Mouse (Mus musculus) lung, postnatal 0 days (tissue): ENCODE measurements around the gene Gm14139.

ENCODE experiments used
- CTCF ChIP-seq: IDR thresholded peaks from 2 replicates; pipeline ENCODE4 v1.5.1; 2016; ENCODE audit warnings: antibody characterized with exemption, mild to moderate bottlenecking
- EP300 ChIP-seq: IDR thresholded peaks from 2 replicates; pipeline ENCODE4 v1.6.1; 2016; ENCODE audit warnings: antibody characterized with exemption, mild to moderate bottlenecking, control low read depth

DNA sequence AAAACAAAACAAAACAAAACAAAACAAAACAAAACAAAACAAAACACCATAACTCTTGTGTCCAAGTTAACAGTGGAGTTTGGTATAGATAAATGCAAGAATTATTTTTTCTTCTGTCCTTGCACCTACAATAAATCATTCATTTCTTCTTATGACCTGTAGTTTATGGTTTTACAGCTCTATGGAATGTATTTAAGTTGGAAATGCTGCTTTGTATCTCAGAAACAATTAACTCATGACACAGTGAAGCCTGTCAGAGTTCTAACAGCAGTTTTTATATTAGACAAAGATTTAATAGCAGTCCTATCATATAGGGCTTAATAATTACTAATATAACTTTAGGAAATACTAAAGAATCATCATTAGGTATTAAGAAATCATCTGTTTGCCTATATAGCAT lies 7.7 kb upstream of the Gm14139 start:
- TF ChIP-seq CTCF = no peak
- TF ChIP-seq EP300 = no peak
